Mouse (Mus musculus): ENCODE measurements around the gene Mta2. TPM values are rescaled to one million over a fixed set of nuclear protein-coding genes. Genes with fewer than 3 reads are reported as not detected.

The Mta2 gene
- polyA plus RNA-seq, 1 experiment from 2014 or later = 202 TPM

- peaks cover 53% of the 10 kb centered on the region for H3K27me3 ChIP-seq (ENCODE audit: poor library complexity, severe bottlenecking)
- DNase-seq (ENCODE audit: extremely low spot score, low spot score) = no peak
- H3K27ac ChIP-seq = 0 out of 2 replicates have a peak overlapping the region, but pooled peaks have one; percentile 49
- no peaks in the 10 kb centered on the region for H3K36me3 ChIP-seq (replicated peaks)
- H3K4me1 ChIP-seq = peaks cover 54% of the 10 kb centered on the region
- no peaks in the 10 kb centered on the region for H3K9me3 ChIP-seq
- 0 out of 2 replicates have a peak overlapping the region, but pooled peaks have one; percentile 73 for H3K4me3 ChIP-seq
- 82% methylated on average over 13 of the region's 13 CpGs for WGBS
Observed at GRCm38 (mm10) chr19:8991871-8992735, 50.4 kb downstream of the Mta2 start.

GRCm38 (mm10) chr19:8992769-8993624, 51.3 kb downstream of the Mta2 start:
- peak; percentile 68 for DNase-seq (ENCODE audit: extremely low spot score, low spot score)
- Histone ChIP-seq H3K36me3 (replicated peaks) (no peaks in the 10 kb centered on the region), H3K4me3 (no peak overlapping the region), H3K9me3 (no peaks in the 10 kb centered on the region), H3K27ac (0 out of 2 replicates have a peak overlapping the region, but pooled peaks have one; percentile 49), H3K4me1 (peaks cover 56% of the 10 kb centered on the region), H3K27me3 (ENCODE audit: poor library complexity, severe bottlenecking) (peaks cover 44% of the 10 kb centered on the region)
- WGBS = 36% methylated on average over 12 of the region's 12 CpGs

- H3K4me3 ChIP-seq = no peak overlapping the region
- H3K9me3 ChIP-seq = no peaks in the 10 kb centered on the region
- 61% methylated on average over 2 of the region's 2 CpGs for WGBS
- H3K36me3 ChIP-seq (replicated peaks) = no peaks in the 10 kb centered on the region
- DNase-seq (ENCODE audit: extremely low spot score, low spot score) = no peak
- H3K27ac ChIP-seq = no peak overlapping the region
- H3K4me1 ChIP-seq = peaks cover 51% of the 10 kb centered on the region
- peaks cover 38% of the 10 kb centered on the region for H3K27me3 ChIP-seq (ENCODE audit: poor library complexity, severe bottlenecking)
Observed at GRCm38 (mm10) chr19:8993625-8993912, 51.9 kb downstream of the Mta2 start.

DNA sequence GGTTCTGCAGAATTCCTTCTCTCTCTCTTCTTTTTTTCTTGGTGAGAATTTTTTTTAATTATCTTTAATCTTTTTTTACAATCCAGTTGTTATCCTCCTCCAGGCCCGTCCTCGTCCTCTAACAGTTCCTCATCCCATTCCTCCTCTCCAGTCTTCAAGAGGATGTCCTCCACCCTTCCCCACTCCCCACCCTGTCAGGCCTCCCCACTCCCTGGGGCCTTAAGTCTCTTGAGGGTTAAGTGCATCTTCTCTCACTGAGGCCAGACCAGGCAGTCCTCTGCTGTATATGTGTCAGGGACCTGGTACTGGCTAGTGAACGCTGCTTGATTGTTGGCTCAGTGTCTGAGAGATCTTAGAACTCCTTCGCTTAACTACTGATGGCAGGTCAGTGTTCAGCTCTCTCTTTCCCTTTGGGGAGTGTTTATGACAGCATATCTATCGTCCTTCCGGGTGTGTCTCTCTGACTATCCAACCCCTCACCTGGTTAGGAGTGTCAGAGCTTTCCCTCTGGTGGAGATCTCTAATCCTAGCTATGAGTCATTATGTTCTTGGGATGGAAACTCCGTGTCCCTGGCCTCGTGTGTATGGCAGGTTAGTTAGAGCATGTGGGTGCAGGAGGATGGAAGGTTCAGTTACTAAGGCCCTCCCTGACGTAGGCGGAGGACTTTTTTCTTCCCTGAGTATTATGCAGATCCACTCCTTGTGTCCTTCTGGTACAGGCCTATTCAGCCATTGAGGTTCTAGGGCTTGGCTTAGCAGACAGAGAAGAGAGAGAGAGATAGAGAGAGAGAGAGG, 53.3 kb downstream of the Mta2 start:
- Histone ChIP-seq H3K9me3 (no peaks in the 10 kb centered on the region), H3K27me3 (ENCODE audit: poor library complexity, severe bottlenecking) (peaks cover 24% of the 10 kb centered on the region), H3K36me3 (replicated peaks) (no peaks in the 10 kb centered on the region), H3K4me1 (peaks cover 36% of the 10 kb centered on the region), H3K4me3 (no peak overlapping the region), H3K27ac (no peak overlapping the region)
- DNase-seq (ENCODE audit: extremely low spot score, low spot score) = no peak
- WGBS = 87% methylated on average over 10 of the region's 10 CpGs

DNA sequence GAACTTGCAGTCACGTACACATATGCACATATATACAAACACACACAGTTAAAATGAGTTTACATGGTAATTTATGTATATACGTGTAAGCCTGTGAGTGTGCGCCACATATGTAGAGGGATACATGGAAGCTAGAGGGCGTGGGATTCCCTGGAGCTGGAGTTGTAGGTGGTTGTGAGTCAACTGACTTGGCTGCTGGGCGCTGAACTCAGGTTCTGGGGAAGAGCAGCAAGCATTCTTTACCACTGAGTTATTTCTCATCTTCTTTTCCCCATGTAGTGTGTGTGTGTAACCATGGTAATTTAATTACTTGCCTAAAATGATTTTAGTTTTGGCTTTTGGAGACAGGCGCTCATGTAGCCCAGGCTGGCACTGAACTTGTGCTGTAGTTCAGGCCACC, 54.9 kb downstream of the Mta2 start:
- H3K4me1 ChIP-seq = peaks cover 20% of the 10 kb centered on the region
- peaks cover 8% of the 10 kb centered on the region for H3K27me3 ChIP-seq (ENCODE audit: poor library complexity, severe bottlenecking)
- no peaks in the 10 kb centered on the region for H3K9me3 ChIP-seq
- H3K27ac ChIP-seq = no peak overlapping the region
- WGBS = 92% methylated on average over 6 of the region's 6 CpGs
- no peak overlapping the region for H3K4me3 ChIP-seq
- peaks cover 2% of the 10 kb centered on the region for H3K36me3 ChIP-seq (replicated peaks)
- DNase-seq (ENCODE audit: extremely low spot score, low spot score) = no peak

DNA sequence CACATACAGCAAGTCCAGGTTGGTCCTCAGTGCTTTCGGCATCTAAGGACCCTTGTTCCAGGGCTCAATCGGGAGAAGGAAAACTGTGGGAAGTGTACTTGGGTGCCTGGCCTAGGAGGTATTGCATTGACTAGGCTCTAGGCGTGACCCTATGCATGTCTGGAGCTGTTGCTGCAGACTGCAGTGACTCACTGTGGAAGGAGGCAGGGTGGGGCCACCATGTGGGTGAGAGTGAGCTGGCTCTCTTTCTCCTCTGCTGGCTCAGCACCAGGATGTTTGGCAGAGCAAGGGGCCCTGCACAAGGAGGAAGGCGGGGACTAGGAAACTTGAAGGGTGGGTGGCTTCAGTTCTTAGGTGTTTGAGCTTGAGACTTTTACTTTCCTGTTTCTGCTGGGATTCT, 55.9 kb downstream of the Mta2 start:
- WGBS = 86% methylated on average over 4 of the region's 4 CpGs
- H3K36me3 ChIP-seq (replicated peaks) = peaks cover 11% of the 10 kb centered on the region
- DNase-seq (ENCODE audit: extremely low spot score, low spot score) = no peak
- peaks cover 12% of the 10 kb centered on the region for H3K4me1 ChIP-seq
- H3K4me3 ChIP-seq = no peak overlapping the region
- H3K27ac ChIP-seq = no peak overlapping the region
- no peaks in the 10 kb centered on the region for H3K27me3 ChIP-seq (ENCODE audit: poor library complexity, severe bottlenecking)
- no peaks in the 10 kb centered on the region for H3K9me3 ChIP-seq

DNA sequence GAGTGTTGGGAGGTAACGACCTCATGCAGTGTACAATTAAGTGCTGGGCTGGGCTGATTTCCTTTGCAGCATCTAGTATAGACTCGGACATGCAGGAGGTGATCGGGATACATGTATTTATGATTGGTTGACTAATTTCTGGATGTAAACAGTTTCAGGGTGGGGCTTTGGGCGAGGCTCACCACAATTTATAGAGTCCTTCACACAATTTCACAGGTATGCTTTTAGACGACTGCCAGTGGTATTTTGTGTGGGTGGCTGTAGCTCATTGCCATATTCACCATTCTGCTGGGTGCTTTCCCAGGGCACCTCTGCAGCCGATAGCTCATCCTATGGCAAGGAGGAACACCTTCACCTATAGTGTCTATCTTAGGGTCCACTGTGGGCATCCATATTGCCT, 56.9 kb downstream of the Mta2 start:
- peaks cover 7% of the 10 kb centered on the region for H3K4me1 ChIP-seq
- no peak for DNase-seq (ENCODE audit: extremely low spot score, low spot score)
- no peak overlapping the region for H3K4me3 ChIP-seq
- no peaks in the 10 kb centered on the region for H3K27me3 ChIP-seq (ENCODE audit: poor library complexity, severe bottlenecking)
- no peaks in the 10 kb centered on the region for H3K9me3 ChIP-seq
- H3K27ac ChIP-seq = no peak overlapping the region
- peaks cover 14% of the 10 kb centered on the region for H3K36me3 ChIP-seq (replicated peaks)
- WGBS = 87% methylated on average over 6 of the region's 6 CpGs

- 94% methylated on average over 4 of the region's 4 CpGs for WGBS
- Histone ChIP-seq H3K4me3 (no peak overlapping the region), H3K9me3 (no peaks in the 10 kb centered on the region), H3K36me3 (replicated peaks) (peaks cover 14% of the 10 kb centered on the region), H3K4me1 (peaks cover 7% of the 10 kb centered on the region), H3K27ac (no peak overlapping the region), H3K27me3 (ENCODE audit: poor library complexity, severe bottlenecking) (no peaks in the 10 kb centered on the region)
- DNase-seq (ENCODE audit: extremely low spot score, low spot score) = no peak
Observed at GRCm38 (mm10) chr19:8999223-8999622, 57.5 kb downstream of the Mta2 start.

Other genes starting within 250 kb of the Mta2 start
- 136 and 149 TPM in 2 replicates for gene Slc3a2, start 218.5 kb upstream of the Mta2 start, polyA plus RNA-seq (2016; fragmentation: Nextera tagmentation; extraction: Ambion mirVana)
- gene Wdr74, start 206.0 kb upstream of the Mta2 start, polyA plus RNA-seq (2016; fragmentation: Nextera tagmentation; extraction: Ambion mirVana) = 120 and 126 TPM in 2 replicates
- gene 1700092M07Rik, start 201.2 kb upstream of the Mta2 start, polyA plus RNA-seq (2016; fragmentation: Nextera tagmentation; extraction: Ambion mirVana) = 3.4 and 3.7 TPM in 2 replicates
- 86.8 and 87.8 TPM in 2 replicates for gene Stx5a, start 200.5 kb upstream of the Mta2 start, polyA plus RNA-seq (2016; fragmentation: Nextera tagmentation; extraction: Ambion mirVana)
- gene Nxf1, start 184.8 kb upstream of the Mta2 start, polyA plus RNA-seq (2016; fragmentation: Nextera tagmentation; extraction: Ambion mirVana) = 254 and 275 TPM in 2 replicates
- 170 TPM in 2 replicates for gene Tmem223, start 170.9 kb upstream of the Mta2 start, polyA plus RNA-seq (2016; fragmentation: Nextera tagmentation; extraction: Ambion mirVana)
- 47.4 and 49.5 TPM in 2 replicates for gene Tmem179b, start 167.4 kb upstream of the Mta2 start, polyA plus RNA-seq (2016; fragmentation: Nextera tagmentation; extraction: Ambion mirVana)
- gene Taf6l, start 155.5 kb upstream of the Mta2 start, polyA plus RNA-seq (2016; fragmentation: Nextera tagmentation; extraction: Ambion mirVana) = 48.6 and 49.4 TPM in 2 replicates
- gene Polr2g, start 143.3 kb upstream of the Mta2 start, polyA plus RNA-seq (2016; fragmentation: Nextera tagmentation; extraction: Ambion mirVana) = 173 and 180 TPM in 2 replicates
- 6.6 and 6.8 TPM in 2 replicates for gene Zbtb3, start 139.3 kb upstream of the Mta2 start, polyA plus RNA-seq (2016; fragmentation: Nextera tagmentation; extraction: Ambion mirVana)
- 82.5 and 85.5 TPM in 2 replicates for gene Ttc9c, start 122.5 kb upstream of the Mta2 start, polyA plus RNA-seq (2016; fragmentation: Nextera tagmentation; extraction: Ambion mirVana)
- 4.9 and 5.4 TPM in 2 replicates for gene Hnrnpul2, start 121.9 kb upstream of the Mta2 start, polyA plus RNA-seq (2016; fragmentation: Nextera tagmentation; extraction: Ambion mirVana)
- not detected in 2 replicates for gene AC129217.1, start 112.1 kb upstream of the Mta2 start, polyA plus RNA-seq (2016; fragmentation: Nextera tagmentation; extraction: Ambion mirVana)
- gene Bscl2, start 104.4 kb upstream of the Mta2 start, polyA plus RNA-seq (2016; fragmentation: Nextera tagmentation; extraction: Ambion mirVana) = 47.0 and 48.0 TPM in 2 replicates
- 27.8 and 31.7 TPM in 2 replicates for gene Gng3, start 102.7 kb upstream of the Mta2 start, polyA plus RNA-seq (2016; fragmentation: Nextera tagmentation; extraction: Ambion mirVana)
- 0.36 and 0.99 TPM in 2 replicates for gene Lrrn4cl, start 91.1 kb upstream of the Mta2 start, polyA plus RNA-seq (2016; fragmentation: Nextera tagmentation; extraction: Ambion mirVana)
- 208 and 212 TPM in 2 replicates for gene Ubxn1, start 70.4 kb upstream of the Mta2 start, polyA plus RNA-seq (2016; fragmentation: Nextera tagmentation; extraction: Ambion mirVana)
- 53.2 and 55.5 TPM in 2 replicates for gene Uqcc3, start 61.0 kb upstream of the Mta2 start, polyA plus RNA-seq (2016; fragmentation: Nextera tagmentation; extraction: Ambion mirVana)
- 125 and 130 TPM in 2 replicates for gene Lbhd1, start 58.1 kb upstream of the Mta2 start, polyA plus RNA-seq (2016; fragmentation: Nextera tagmentation; extraction: Ambion mirVana)
- not detected in 2 replicates for gene Gm49403, start 57.9 kb upstream of the Mta2 start, polyA plus RNA-seq (2016; fragmentation: Nextera tagmentation; extraction: Ambion mirVana)
- 178 and 183 TPM in 2 replicates for gene 1810009A15Rik, start 53.0 kb upstream of the Mta2 start, polyA plus RNA-seq (2016; fragmentation: Nextera tagmentation; extraction: Ambion mirVana)
- 0.20 and 0.37 TPM in 2 replicates for gene Gm49416, start 52.9 kb upstream of the Mta2 start, polyA plus RNA-seq (2016; fragmentation: Nextera tagmentation; extraction: Ambion mirVana)
- 59.9 and 61.4 TPM in 2 replicates for gene Ints5, start 48.9 kb upstream of the Mta2 start, polyA plus RNA-seq (2016; fragmentation: Nextera tagmentation; extraction: Ambion mirVana)
- gene Ganab, start 43.8 kb upstream of the Mta2 start, polyA plus RNA-seq (2016; fragmentation: Nextera tagmentation; extraction: Ambion mirVana) = 118 and 121 TPM in 2 replicates
- gene B3gat3, start 21.5 kb upstream of the Mta2 start, polyA plus RNA-seq (2016; fragmentation: Nextera tagmentation; extraction: Ambion mirVana) = 49.6 and 52.2 TPM in 2 replicates
- gene Rom1, start 12.5 kb upstream of the Mta2 start, polyA plus RNA-seq (2016; fragmentation: Nextera tagmentation; extraction: Ambion mirVana) = 3.7 and 3.9 TPM in 2 replicates
- gene Eml3, start 12.3 kb upstream of the Mta2 start, polyA plus RNA-seq (2016; fragmentation: Nextera tagmentation; extraction: Ambion mirVana) = 24.0 and 25.7 TPM in 2 replicates
- gene Tut1, start 12.0 kb downstream of the Mta2 start, polyA plus RNA-seq (2016; fragmentation: Nextera tagmentation; extraction: Ambion mirVana) = 40.2 and 49.1 TPM in 2 replicates
- gene Eef1g, start 25.2 kb downstream of the Mta2 start, polyA plus RNA-seq (2016; fragmentation: Nextera tagmentation; extraction: Ambion mirVana) = 559 and 563 TPM in 2 replicates
- gene Ahnak, start 47.4 kb downstream of the Mta2 start, polyA plus RNA-seq (2016; fragmentation: Nextera tagmentation; extraction: Ambion mirVana) = 6.5 and 7.1 TPM in 2 replicates
- gene Scgb1a1, start 146.1 kb downstream of the Mta2 start, polyA plus RNA-seq (2016; fragmentation: Nextera tagmentation; extraction: Ambion mirVana) = not detected in 2 replicates
- gene Asrgl1, start 193.8 kb downstream of the Mta2 start, polyA plus RNA-seq (2016; fragmentation: Nextera tagmentation; extraction: Ambion mirVana) = 17.8 and 25.5 TPM in 2 replicates